Mouse (Mus musculus) spleen, postnatal 4 days (tissue): ENCODE data around the gene Olfr825.
"Not testable (repeated sequence)": the region's sequence is repeated elsewhere in the genome, so short reads cannot be mapped to it uniquely, and the experiment has no call there.

Source experiments
- DNase-seq, 2 experiments: peaks; one replicate each; pipeline ENCODE4 v3.0.0; 2022; ENCODE audit warnings: low spot score in 2 of 2

Gene Olfr825

DNA sequence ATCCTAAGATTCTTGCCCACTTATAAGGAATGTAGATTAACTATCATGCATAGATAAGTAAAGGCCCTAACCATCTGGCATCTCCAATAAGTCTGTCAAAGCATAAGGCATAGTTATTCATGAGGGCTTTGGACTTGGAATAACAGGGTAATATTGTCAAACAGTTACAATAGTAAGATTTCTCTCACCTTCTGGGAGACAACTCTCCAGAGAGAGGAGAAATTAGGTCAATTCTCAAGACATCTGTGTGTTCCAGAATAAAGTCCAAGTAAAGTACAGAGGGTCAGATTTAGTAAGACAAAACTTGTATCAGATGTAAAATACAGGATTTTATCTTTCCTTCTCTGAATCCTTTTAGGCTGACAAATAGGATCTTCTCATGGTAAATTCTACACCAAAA is at the start of gene Olfr825:
TSS of gene Olfr825 (minus strand) at position 101 of the 400 bp plus-strand sequence.
- DNase-seq: no peak

DNA sequence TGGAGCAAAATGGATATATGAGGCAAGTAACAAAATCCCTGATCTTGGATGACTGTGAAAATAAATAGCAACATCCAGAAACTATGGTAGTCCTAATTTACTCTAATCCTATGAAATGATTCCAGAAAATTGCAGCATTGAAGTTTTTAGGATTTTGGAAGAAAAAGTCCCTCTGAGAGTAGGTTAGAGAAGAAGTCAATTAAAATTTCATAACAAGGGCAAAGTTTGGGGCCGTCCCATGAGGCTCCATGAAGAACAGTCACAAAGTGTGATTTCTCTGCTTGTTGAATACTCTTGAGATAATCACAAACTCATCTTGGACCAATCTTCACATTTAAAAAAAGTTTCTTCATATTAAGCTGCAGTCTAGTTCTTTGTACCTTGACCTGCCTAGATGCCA is 47.7 kb upstream of the Olfr825 start, which contains the start of gene Olfr827:
TSS of gene Olfr827 (minus strand) at position 101 of the 400 bp plus-strand sequence.
- no peak for DNase-seq

DNA sequence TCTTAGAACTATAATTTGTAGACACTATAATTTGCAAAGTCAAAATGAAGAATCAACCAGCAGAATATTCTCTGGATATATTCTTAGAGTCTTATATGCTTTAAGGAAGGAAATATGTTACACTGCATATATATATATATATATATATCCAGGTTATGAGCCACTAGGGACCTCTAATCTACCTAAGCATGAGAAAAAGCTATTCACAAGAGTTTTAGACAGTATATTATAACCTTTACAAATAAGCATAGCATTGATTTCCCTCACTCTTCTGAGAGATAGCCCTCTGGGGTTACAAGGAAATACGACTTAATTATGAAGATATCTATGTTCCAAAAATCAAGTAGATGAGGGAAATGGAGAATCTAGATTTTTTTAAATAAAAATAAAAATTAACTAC is 17.5 kb upstream of the Olfr825 start, which contains the start of gene Olfr826:
TSS of gene Olfr826 (minus strand) at position 101 of the 400 bp plus-strand sequence.
- no peak for DNase-seq

DNA sequence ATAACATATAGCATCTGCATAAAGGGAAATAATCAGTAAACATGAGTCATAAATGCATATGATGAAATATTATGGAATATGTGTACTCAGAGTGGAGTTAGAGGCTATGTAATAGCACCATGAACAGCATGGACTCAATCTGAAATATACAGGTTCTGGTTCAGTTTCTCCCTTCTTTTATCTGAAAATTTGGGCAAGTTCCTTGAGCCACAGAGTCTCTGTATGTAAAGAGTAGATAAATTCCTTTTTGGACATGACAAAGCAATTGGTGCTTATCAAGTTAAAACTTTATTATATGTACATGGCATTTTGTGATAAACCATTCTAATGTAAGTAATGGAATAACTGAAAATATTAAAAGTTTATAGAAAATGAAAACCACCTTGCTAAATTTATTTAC is 1.4 kb downstream of the Olfr825 start:
- no peak for DNase-seq

DNA sequence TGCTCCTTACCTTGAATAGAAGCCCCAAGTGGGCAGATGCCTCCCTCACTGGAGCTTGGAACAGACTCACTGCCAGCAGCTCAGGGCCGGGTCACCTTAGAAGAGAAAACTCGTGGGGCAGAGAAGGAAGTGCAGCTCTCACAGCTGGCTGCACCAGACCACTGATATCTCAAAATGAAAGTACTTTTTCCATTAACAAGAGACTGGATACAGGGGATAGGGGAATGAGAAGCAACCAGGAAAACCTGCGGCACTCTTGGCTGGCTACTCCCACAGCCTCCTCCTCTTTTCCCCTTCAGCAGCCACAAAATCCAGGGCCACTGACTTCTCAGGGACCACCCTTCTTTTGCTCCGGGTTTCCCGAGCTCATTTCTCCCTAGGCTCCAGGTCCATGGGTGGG is 22.4 kb downstream of the Olfr825 start:
- DNase-seq: no peak

DNA sequence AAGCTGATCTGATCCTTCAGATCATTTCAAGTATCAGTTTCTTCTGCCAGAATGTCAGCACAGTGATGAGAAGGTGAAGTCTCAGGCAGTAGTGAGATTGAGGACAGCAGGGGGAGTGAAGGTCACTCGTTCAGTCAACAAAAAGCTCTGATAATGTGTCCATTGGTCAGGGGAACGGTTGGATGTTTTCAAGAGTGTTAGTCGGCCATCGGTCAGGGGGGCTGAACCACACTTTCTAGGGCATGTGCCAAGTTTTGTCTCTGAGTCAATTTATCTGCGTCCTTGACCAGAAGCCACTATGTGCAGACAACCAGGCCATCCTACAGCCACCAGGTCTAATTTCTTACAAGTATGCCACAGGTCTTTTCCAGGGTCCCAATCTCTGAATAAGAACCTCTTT is 24.1 kb downstream of the Olfr825 start:
- not testable (repeated sequence) for DNase-seq

DNA sequence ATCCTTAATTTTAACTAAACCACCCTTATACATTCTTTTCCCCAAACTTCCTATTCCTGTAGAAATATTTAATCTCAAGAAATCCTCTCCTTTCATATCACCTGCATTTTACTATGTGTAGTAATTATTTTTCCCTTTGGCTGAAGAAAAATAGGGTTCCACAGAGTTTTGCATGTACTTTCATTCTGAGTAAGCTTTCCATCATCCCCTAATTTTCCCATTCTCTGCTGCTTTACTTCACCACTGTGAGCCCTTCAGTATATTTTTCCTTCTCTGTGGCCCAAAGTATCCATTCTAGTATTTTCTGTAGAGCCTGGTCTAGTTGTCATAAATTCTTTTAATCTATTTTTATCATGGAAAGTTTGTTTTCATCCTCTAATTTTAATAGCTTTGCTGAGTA is 31.8 kb downstream of the Olfr825 start:
- no peak for DNase-seq

DNA sequence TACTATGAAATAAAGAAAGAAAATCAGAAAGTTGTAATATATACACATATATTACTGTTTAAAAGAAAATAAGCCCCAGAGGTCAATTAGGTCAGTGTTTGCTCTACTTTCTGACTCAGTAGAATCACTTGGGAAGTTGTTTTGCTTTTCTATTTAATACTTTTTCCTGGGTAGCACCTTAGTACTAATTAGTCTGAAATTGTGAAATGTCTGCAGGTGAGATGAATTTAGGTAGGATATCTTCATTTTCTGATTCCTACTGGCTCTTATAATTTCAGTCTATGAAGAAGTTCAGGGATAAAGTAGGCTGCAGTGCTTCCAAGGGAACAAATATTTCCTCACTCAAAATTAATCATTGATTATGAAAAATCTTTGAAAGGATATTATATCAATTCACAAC is 36.7 kb downstream of the Olfr825 start, which contains the start of gene Olfr824:
TSS of gene Olfr824 (minus strand) at position 101 of the 400 bp plus-strand sequence.
- not testable (repeated sequence) for DNase-seq

DNA sequence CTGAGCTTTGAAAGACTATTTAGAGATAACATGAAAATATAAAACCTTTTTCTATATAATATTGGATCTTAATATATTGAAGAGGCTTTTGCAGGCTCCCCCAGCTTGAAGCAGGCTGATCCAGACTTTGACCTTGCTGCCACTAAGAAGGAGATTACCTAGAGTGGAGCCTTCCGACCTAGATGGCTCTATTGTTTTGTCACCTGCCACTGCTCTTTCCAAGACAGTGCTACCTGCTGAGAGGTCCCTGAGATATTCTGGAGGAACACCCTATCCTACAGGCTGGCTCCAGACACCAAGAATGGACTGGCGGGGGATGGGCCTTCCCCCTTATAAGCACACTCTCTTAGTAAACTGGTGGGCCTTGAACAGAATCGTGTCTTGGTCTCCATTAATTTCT is 50.5 kb downstream of the Olfr825 start:
- DNase-seq: not testable (repeated sequence)

DNA sequence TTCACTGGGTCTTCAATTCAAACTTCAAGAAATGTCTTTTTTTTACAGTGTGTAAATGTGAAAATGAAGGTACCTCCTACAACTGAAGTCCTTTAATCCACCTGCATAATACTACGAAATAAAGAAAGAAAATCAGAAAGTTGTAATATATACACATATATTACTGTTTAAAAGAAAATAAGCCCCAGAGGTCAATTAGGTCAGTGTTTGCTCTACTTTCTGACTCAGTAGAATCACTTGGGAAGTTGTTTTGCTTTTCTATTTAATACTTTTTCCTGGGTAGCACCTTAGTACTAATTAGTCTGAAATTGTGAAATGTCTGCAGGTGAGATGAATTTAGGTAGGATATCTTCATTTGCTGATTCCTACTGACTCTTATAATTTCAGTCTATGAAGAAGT is 51.3 kb downstream of the Olfr825 start, which contains the start of gene Olfr823:
TSS of gene Olfr823 (minus strand) at position 101 of the 400 bp plus-strand sequence.
- DNase-seq: not testable (repeated sequence)
